Mouse (Mus musculus) embryo, embryonic 10 days (tissue): ENCODE results near the gene Gm3239.
"Not testable (repeated sequence)": the region's sequence is repeated elsewhere in the genome, so short reads cannot be mapped to it uniquely, and the experiment has no call there.

Source experiments
- DNase-seq: peaks from one replicate; pipeline ENCODE4 v3.0.0-alpha.2; 2015; ENCODE audit warnings: low spot score

Gene Gm3239

GRCm38 (mm10) chr14:4663892-4664291 is at the start of gene Gm3239:
Gene Gm3239 (plus strand): TSS chr14:4664192.
- DNase-seq: not testable (repeated sequence)

- not testable (repeated sequence) for DNase-seq
Measured at GRCm38 (mm10) chr14:4632052-4632451, 31.9 kb upstream of the Gm3239 start, which contains the start of gene Gm8159. Gene Gm8159 (plus strand): TSS chr14:4632352.

- peak; percentile 1 for DNase-seq
Measured at GRCm38 (mm10) chr14:4649309-4649708, 14.7 kb upstream of the Gm3239 start.

- DNase-seq: not testable (repeated sequence)
Measured at GRCm38 (mm10) chr14:4650324-4650723, 13.7 kb upstream of the Gm3239 start.

- not testable (repeated sequence) for DNase-seq
Measured at GRCm38 (mm10) chr14:4708938-4709337, 44.9 kb downstream of the Gm3239 start, which contains the start of gene Gm7876. Gene Gm7876 (plus strand): TSS chr14:4709238.
